ENCODE assay signal across 7 mouse cellular contexts in genomic region chr2:93956908-93957784, GRCm38 (mm10). TPM values are rescaled to one million over a fixed set of nuclear protein-coding genes. Genes with fewer than 3 reads are reported as not detected.
DNase-seq lines count a peak whose midpoint lies in the region; ATAC-seq lines count a peak whose summit lies in the region.

Gene Gm13889 (minus strand): TSS chr2:93957201.

- intact Hi-C loops in left cerebral cortex, postnatal 25 days (cut with DNase I), result loop anchor here (2.0 kb wide), 2 partner anchors 38 to 86 kb away; no protein-coding TSS in a partner anchor

- peaks cover 25% of the 10 kb centered on the region for H3K27me3 ChIP-seq in intestine, embryonic 16.5 days (replicated peaks; ENCODE audit: control insufficient read depth, insufficient read depth, low read length)
- peaks cover 75% of the 10 kb centered on the region for H3K27me3 ChIP-seq in midbrain, embryonic 10.5 days (ENCODE audit: low read depth, poor library complexity, severe bottlenecking)

- 6% methylated on average over 52 of the region's 62 CpGs for WGBS in intestine, embryonic 16.5 days
- 6% methylated on average over 60 of the region's 62 CpGs for WGBS in midbrain, embryonic 10.5 days

- H3K27ac ChIP-seq in intestine, embryonic 16.5 days (ENCODE audit: low read length), result peak within 1 kb of the TSS; percentile 82
- H3K27ac ChIP-seq in midbrain, embryonic 10.5 days (replicated peaks), result peak within 1 kb of the TSS; percentile 79

- peak within 1 kb of the TSS; percentile 84 for H3K9ac ChIP-seq in intestine, embryonic 16.5 days (ENCODE audit: low read depth, low read length)

- no peaks in the 10 kb centered on the region for H3K9me3 ChIP-seq in intestine, embryonic 16.5 days (ENCODE audit: control insufficient read depth, low read length)
- no peaks in the 10 kb centered on the region for H3K9me3 ChIP-seq in midbrain, embryonic 10.5 days (replicated peaks)

- H3K4me1 ChIP-seq in intestine, embryonic 16.5 days (ENCODE audit: control insufficient read depth, insufficient read depth, low read length), result peaks cover 14% of the 10 kb centered on the region
- H3K4me1 ChIP-seq in midbrain, embryonic 10.5 days, result peaks cover 31% of the 10 kb centered on the region

- no peaks in the 10 kb centered on the region for H3K36me3 ChIP-seq in intestine, embryonic 16.5 days (ENCODE audit: control insufficient read depth, insufficient read depth, low read length)
- no peaks in the 10 kb centered on the region for H3K36me3 ChIP-seq in midbrain, embryonic 10.5 days

- peak within 1 kb of the TSS; percentile 89 for H3K4me2 ChIP-seq in intestine, embryonic 16.5 days (ENCODE audit: low read depth, low read length)

- peak; percentile 71 for ATAC-seq in intestine, embryonic 16.5 days

- DNase-seq in adrenal gland, postnatal 36 days, result peak; percentile 91
- DNase-seq in embryo, embryonic 11 days, result peak; percentile 77
- DNase-seq in gastrocnemius, postnatal 4 days (ENCODE audit: low spot score in 2 of 2), result peak; percentile 55 to 73
- DNase-seq in left cerebral cortex, postnatal 25 days (ENCODE audit: low spot score in 2 of 2), result peak; percentile 84 to 90
- peak; percentile 63 for DNase-seq in midbrain, embryonic 10.5 days (ENCODE audit: low spot score)
- peak; percentile 21 to 30 for DNase-seq in spleen, postnatal 36 days (ENCODE audit: low spot score in 2 of 2)

- H3K4me3 ChIP-seq in intestine, embryonic 16.5 days (ENCODE audit: low read length), result peak within 1 kb of the TSS; percentile 73
- H3K4me3 ChIP-seq in midbrain, embryonic 10.5 days, result peak within 1 kb of the TSS; percentile 63

RNA-seq across cellular contexts. Expression of gene Gm13889, which starts in this region (rescaled TPM):
- total RNA-seq in adrenal gland, postnatal 36 days (2021), result 10 to 100 TPM; 30.9 to 72.6 TPM
- total RNA-seq in gastrocnemius, postnatal 4 days (2021), result 10 to 100 TPM; 29.8 to 35.1 TPM
- polyA plus RNA-seq in intestine, embryonic 16.5 days (2015; fragmentation: Nextera tagmentation; extraction: Ambion mirVana), result 7.7 and 11.6 TPM in 2 replicates
- 10 to 100 TPM; 46.6 to 48.8 TPM for total RNA-seq in left cerebral cortex, postnatal 25 days (2021)
- 1.4 and 1.6 TPM in 2 replicates for polyA plus RNA-seq in midbrain, embryonic 10.5 days (2016; fragmentation: Nextera tagmentation; extraction: Ambion mirVana)

Comparison
In these comparisons a context has a peak if more than half of its experiments do, and no peak if none do; other contexts are left out.
1. Peak in every context shown above with its lines: DNase-seq, ATAC-seq, H3K4me3 ChIP-seq and H3K27ac ChIP-seq.
2. DNase-seq: peak in every context shown above with its lines; median percentile 91 in adrenal gland, postnatal 36 days; 87 in left cerebral cortex, postnatal 25 days; 77 in embryo, embryonic 11 days; 64 in gastrocnemius, postnatal 4 days; 63 in midbrain, embryonic 10.5 days; 26 in spleen, postnatal 36 days.